Mouse (Mus musculus): ENCODE data around the gene Dock9.

GRCm38 (mm10) chr14:121688175-121688574, 109.5 kb downstream of the Dock9 start:
- no peak for TF ChIP-seq CTCF (IDR thresholded peaks at IDR 0.05; ENCODE audit: low read depth, low read length)
- no peak for TF ChIP-seq TAL1 (conservative IDR thresholded peaks at IDR 0.05; ENCODE audit: low read depth, low read length)

Measured in G1E (cell line).